Mouse (Mus musculus) embryonic facial prominence, embryonic 13.5 days (tissue): Measurements from ENCODE around the gene Afap1l2. TPM values are rescaled to one million over a fixed set of nuclear protein-coding genes. Genes with fewer than 3 reads are reported as not detected.

Experiments used
- ATAC-seq: fragments of 200-750 bp; cut with Nextera tagmentation; 2 replicates; pipeline ENCODE4 v1.8.0; 2017; ENCODE audit warnings: low read depth; ENCODE audit not compliant: insufficient number of reproducible peaks, insufficient read depth, low FRiP score, low TSS enrichment
- H3K27ac ChIP-seq: fragments of 300-500 bp; sonication (generic); 2 replicates; pipeline ENCODE4 v1.5.1; 2015; ENCODE audit warnings: moderate library complexity, mild to moderate bottlenecking, inconsistent platforms
- H3K27me3 ChIP-seq: fragments of 300-500 bp; sonication (generic); 2 replicates; pipeline ENCODE4 v1.6.1; 2015; ENCODE audit warnings: mild to moderate bottlenecking, inconsistent platforms
- H3K36me3 ChIP-seq: fragments of 300-500 bp; sonication (generic); 2 replicates; pipeline ENCODE4 v1.6.1; 2015; ENCODE audit warnings: mild to moderate bottlenecking, inconsistent platforms
- H3K4me1 ChIP-seq: fragments of 300-500 bp; sonication (generic); 2 replicates; pipeline ENCODE4 v1.6.1; 2015; ENCODE audit warnings: inconsistent platforms
- H3K4me2 ChIP-seq: fragments of 300-500 bp; sonication (generic); 2 replicates; pipeline ENCODE4 v1.6.1; 2015; ENCODE audit warnings: moderate library complexity, mild to moderate bottlenecking, inconsistent platforms
- H3K4me3 ChIP-seq: fragments of 300-500 bp; sonication (generic); 2 replicates; pipeline ENCODE4 v1.5.1; 2015; ENCODE audit warnings: mild to moderate bottlenecking, inconsistent platforms
- H3K9ac ChIP-seq: fragments of 300-500 bp; sonication (generic); 2 replicates; pipeline ENCODE4 v1.6.1; 2015; ENCODE audit warnings: mild to moderate bottlenecking, inconsistent platforms
- H3K9me3 ChIP-seq: fragments of 300-500 bp; sonication (generic); 2 replicates; pipeline ENCODE4 v1.6.1; 2016; ENCODE audit warnings: inconsistent platforms
- WGBS: fragments of 180-500 bp; shearing (Covaris S2); methylation state at CpG from one replicate; pipeline ENCODE4 v1.1.7; 2015; ENCODE audit warnings: mixed read lengths; 5-methylcytosine and 5-hydroxymethylcytosine counted together
- polyA plus RNA-seq: library from polyadenylated mRNA; unstranded; fragments of >200 nt; fragmentation: Nextera tagmentation; extraction: Ambion mirVana; gene quantifications from 2 replicates; pipeline ENCODE4 v1.2.1, GENCODE M21; 2015

Afap1l2 gene
- 8.1 and 9.3 TPM in 2 replicates for polyA plus RNA-seq

DNA sequence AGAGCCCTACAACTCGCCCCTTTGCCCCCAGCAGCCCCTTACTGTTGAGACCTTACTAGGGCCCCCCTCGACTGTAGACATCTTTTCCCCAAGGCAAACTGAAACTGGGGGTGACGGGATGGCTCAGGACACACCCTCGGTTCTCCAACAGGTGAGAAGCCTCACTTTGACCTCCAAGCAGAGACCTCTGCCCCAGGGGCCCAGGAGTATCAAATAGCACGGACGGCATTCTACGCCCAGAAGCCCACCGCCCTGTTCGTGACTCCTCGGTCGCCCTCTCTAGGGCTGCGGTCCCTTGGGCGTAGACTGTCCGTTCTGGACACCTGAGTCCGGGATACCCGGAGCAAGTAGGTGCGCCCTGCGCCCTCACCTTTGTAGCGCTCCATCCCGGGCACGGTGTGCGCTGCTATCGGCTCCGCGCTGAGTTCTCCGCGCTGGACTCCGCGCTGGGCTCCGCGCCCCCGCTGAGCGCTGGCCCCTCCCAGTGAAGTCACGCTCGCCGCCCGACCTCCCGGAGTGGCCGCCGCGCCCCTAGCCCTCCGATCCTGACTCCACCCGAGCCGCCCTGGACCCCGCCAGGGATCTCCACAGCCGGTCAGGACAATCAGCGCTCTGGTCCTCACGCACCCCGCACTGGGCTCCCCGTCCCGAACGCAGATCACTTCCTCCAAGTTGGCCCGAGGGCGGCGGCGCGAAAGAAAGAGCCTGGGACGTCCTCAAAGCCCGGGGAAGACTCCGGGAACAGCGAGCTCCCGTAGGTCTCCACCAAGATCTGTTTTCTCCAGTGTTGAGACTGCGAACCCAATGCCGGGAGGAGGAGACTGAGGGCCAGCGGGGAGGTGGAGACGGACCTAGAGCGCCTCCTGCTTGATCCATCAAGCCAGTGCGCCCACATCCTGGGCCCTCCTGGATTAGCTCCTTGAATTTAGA lies at the start of gene Afap1l2:
Afap1l2 (minus strand) TSS at position 448 of the 930 bp plus-strand sequence.
- H3K9ac ChIP-seq, result peak within 1 kb of the TSS; percentile 74
- H3K4me3 ChIP-seq, result peak within 1 kb of the TSS; percentile 58
- peak within 1 kb of the TSS; percentile 96 for H3K4me2 ChIP-seq
- no peak; the same call in 1 of the 2 replicates for ATAC-seq
- H3K9me3 ChIP-seq, result no peaks in the 10 kb centered on the region
- H3K4me1 ChIP-seq, result peaks cover 28% of the 10 kb centered on the region
- no peak within 1 kb of the TSS for H3K27ac ChIP-seq
- H3K36me3 ChIP-seq, result no peaks in the 10 kb centered on the region
- WGBS, result 1% methylated on average over 68 of the region's 68 CpGs
- peaks cover 26% of the 10 kb centered on the region for H3K27me3 ChIP-seq

DNA sequence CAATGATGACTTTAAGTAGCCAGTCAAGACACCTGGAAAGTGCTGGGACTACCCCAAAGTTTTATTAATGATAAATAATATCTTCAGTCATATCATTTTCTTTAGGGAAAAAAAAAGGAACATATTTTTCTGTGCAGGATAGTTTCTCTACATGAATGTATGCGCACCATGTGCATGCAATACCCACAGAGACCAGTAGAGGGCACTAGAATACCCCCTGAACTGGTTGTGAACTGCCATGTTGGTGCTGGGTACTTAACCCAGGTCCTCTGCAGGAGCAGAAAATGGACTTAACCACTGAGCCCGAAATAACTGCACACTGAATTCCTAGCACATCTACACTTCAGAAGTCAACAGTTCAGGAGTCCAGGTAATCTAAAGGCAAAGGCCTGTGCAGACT lies 49.5 kb upstream of the Afap1l2 start:
- no peak for ATAC-seq
- no peak overlapping the region for H3K9ac ChIP-seq
- H3K4me1 ChIP-seq, result 0 out of 2 replicates have a peak, but pooled peaks cover 4% of the 10 kb centered on the region
- H3K36me3 ChIP-seq, result peaks cover 7% of the 10 kb centered on the region
- H3K27ac ChIP-seq, result no peak overlapping the region
- H3K27me3 ChIP-seq, result no peaks in the 10 kb centered on the region
- H3K9me3 ChIP-seq, result peaks cover 5% of the 10 kb centered on the region; the same call in 1 of the 2 replicates
- no peak overlapping the region for H3K4me2 ChIP-seq
- no peak overlapping the region for H3K4me3 ChIP-seq
- WGBS, result 95% methylated on average over 2 of the region's 2 CpGs

DNA sequence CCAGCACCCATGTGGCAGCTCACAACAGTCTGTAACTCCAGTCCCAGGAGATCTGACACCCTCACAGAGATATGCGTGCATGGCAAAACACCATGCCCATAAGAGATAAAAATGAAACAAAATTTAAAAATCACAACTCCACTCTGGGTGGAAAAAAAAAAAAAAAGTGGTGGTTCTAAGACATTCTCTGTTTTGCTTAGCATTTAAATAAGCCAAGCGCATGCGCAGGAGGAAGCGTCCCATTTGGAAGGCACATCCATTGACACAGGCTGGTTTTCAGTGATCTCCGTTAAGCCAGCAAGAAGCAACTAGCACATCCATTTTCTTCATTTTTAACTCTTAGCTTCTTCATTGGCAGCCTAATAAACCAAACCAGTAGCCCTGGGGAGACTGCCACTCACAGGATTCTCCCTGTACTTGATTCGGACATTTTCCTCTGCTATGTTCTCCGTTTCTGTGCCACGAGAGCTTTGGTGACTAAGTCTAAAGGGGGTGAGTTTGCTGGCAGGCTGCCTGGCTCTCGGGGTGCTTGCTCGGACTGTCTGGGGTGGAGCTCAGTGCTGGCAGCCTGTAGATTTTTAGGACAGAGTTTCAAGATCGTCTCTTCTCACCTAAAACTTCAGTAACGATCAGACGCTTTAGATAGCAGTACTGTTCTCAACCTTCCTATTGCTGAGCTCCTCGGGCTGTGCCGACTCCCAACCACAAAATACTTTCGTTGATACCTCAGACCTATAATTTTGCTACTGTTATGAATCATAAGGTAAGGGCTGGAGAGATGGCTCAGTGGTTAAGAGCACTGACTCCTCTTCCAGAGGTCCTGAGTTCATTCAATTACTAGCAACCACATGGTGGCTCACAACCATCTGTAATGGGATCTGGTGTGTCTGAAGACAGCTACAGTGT lies 47.4 kb upstream of the Afap1l2 start:
- ATAC-seq, result no peak
- Histone ChIP-seq H3K27me3 (no peaks in the 10 kb centered on the region), H3K4me2 (no peak overlapping the region), H3K36me3 (peaks cover 7% of the 10 kb centered on the region), H3K4me1 (0 out of 2 replicates have a peak, but pooled peaks cover 4% of the 10 kb centered on the region), H3K9ac (no peak overlapping the region), H3K4me3 (no peak overlapping the region), H3K9me3 (peaks cover 5% of the 10 kb centered on the region; the same call in 1 of the 2 replicates), H3K27ac (no peak overlapping the region; the same call in 1 of the 2 replicates)
- 79% methylated on average over 16 of the region's 16 CpGs for WGBS

DNA sequence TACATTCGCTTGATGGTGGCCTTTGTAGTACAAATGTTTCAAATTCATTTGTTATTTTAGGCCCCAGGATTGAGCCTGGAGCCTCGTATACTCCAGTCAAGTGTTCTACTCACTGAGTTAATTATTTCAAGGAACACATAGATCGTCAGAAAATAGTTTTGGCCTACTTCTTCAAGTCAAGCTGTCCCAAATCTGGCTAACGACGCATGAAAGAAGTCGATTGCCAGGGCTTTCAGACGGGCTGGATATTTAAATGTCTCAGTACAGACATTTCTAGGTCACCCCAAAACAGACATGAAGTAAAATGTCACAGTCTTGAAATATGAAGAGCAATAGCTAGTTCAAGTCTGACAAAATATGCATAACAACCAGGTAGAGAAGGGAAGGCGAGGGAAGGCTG lies 44.9 kb upstream of the Afap1l2 start:
- no peak overlapping the region for H3K4me3 ChIP-seq
- no peaks in the 10 kb centered on the region for H3K27me3 ChIP-seq
- no peak overlapping the region for H3K9ac ChIP-seq
- 0 out of 2 replicates have a peak, but pooled peaks cover 4% of the 10 kb centered on the region for H3K4me1 ChIP-seq
- no peak overlapping the region for H3K27ac ChIP-seq
- WGBS, result 48% methylated on average over 8 of the region's 8 CpGs
- ATAC-seq, result no peak
- peaks cover 5% of the 10 kb centered on the region for H3K36me3 ChIP-seq
- H3K4me2 ChIP-seq, result no peak overlapping the region
- peaks cover 5% of the 10 kb centered on the region; the same call in 1 of the 2 replicates for H3K9me3 ChIP-seq

DNA sequence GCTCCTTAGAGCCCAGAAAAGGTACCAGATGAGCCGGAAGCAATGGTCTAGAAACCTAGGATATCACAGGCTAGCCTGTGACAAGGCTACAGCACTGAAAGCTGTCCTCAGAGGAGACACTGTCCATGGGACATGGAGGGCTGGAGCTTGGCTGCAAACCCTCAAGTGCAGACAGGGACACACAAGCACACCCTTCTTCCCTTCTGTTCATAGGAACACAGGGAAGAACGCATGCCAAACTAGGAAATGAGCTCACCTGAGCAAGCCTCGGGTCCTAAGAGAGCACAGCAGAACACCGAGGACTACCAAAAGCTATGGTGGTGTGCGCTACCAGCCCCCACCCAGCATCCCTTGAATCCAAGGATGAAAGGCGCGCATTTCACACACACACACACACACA lies 44.0 kb upstream of the Afap1l2 start:
- Histone ChIP-seq H3K4me3 (no peak overlapping the region), H3K4me2 (no peak overlapping the region), H3K36me3 (no peaks in the 10 kb centered on the region), H3K27me3 (no peaks in the 10 kb centered on the region), H3K9ac (no peak overlapping the region), H3K4me1 (0 out of 2 replicates have a peak, but pooled peaks cover 4% of the 10 kb centered on the region), H3K9me3 (no peaks in the 10 kb centered on the region), H3K27ac (no peak overlapping the region)
- WGBS, result 96% methylated on average over 7 of the region's 7 CpGs
- ATAC-seq, result no peak

DNA sequence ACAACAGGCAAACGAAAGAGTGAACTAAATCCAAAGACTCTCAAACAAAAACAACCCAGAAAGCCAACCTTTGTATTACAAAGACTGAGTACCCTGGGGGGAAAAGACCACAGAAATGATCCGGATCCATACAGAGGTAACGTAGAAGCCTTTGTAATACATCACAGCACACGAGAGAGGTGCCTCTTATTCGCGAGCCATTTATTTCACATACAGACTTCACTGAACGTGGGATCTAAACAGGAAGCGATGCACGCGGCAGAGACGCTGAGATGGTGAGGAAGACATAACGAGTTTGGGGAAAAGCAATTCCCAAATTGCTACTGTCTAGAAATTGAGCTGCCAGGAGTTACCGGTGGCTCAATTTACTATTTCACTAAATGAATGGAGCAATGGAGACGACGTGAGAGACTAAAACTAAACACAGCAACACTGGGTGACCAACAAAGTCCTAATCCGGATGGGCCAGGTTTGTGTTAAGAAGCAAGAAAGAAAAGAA lies 41.6 kb upstream of the Afap1l2 start:
- H3K27ac ChIP-seq, result no peak overlapping the region
- ATAC-seq, result no peak
- H3K9me3 ChIP-seq, result no peaks in the 10 kb centered on the region
- peak overlapping the region; percentile 22 for H3K4me2 ChIP-seq
- no peak overlapping the region for H3K9ac ChIP-seq
- H3K27me3 ChIP-seq, result no peaks in the 10 kb centered on the region
- no peak overlapping the region for H3K4me3 ChIP-seq
- WGBS, result 42% methylated on average over 16 of the region's 16 CpGs
- H3K36me3 ChIP-seq, result no peaks in the 10 kb centered on the region
- H3K4me1 ChIP-seq, result 0 out of 2 replicates have a peak, but pooled peaks cover 4% of the 10 kb centered on the region

DNA sequence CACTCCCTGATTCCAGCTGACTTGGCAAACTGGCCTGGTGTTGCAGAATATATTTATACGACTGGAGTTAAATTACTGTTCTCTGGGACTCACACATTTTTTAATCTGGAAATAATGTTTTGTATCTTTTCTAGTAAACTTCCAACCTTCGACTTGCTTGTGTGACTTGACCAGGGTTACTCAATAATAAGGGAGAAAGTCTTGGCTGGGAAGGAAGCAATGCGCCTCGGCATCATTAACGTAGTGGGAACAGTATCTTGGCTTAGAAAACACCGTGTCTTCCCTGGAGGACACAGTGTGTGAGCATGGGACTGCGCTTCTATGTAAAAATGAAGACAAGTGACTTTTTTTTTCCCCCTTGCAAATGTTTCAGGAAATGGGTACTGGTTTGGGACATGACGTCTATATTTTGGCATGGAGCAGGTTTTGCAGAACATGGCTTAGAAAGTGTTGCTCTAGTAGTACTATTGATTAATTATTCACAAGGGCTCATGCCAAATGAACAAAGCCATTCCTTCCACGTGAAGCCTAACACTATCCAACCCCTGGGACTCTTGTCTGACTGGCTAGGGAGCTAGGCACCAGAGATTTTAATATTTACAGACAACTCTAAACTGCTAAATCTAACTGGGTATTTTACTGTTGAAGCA lies 39.8 kb upstream of the Afap1l2 start:
- Histone ChIP-seq H3K9ac (no peak overlapping the region), H3K36me3 (0 out of 2 replicates have a peak, but pooled peaks cover 2% of the 10 kb centered on the region), H3K27me3 (no peaks in the 10 kb centered on the region), H3K9me3 (no peaks in the 10 kb centered on the region), H3K4me2 (no peak overlapping the region), H3K4me1 (no peaks in the 10 kb centered on the region), H3K27ac (no peak overlapping the region), H3K4me3 (no peak overlapping the region)
- no peak for ATAC-seq
- WGBS, result 83% methylated on average over 9 of the region's 9 CpGs

DNA sequence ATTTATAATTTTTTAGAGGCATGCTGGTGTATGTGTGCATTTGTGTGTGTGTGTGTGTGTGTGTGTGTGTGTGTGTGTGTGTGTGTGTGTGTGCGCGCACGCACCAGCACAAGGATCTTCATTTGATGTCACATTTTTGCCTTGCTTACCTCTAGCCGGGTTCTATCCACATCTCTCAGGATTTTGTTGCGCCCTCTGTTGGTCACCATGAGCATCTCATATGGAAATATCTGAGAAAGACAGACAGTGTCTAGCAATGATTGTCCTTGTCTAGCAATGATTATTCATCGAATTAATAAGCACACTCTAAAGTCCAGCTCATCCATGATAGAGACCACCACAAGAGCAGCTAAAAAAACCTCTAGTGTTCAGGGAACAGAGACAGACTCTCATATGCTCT lies 31.2 kb upstream of the Afap1l2 start:
- Histone ChIP-seq H3K9me3 (no peaks in the 10 kb centered on the region), H3K27ac (no peak overlapping the region), H3K27me3 (no peaks in the 10 kb centered on the region), H3K4me1 (peaks cover 5% of the 10 kb centered on the region; the same call in 1 of the 2 replicates), H3K36me3 (0 out of 2 replicates have a peak, but pooled peaks cover 2% of the 10 kb centered on the region), H3K9ac (no peak overlapping the region), H3K4me2 (no peak overlapping the region), H3K4me3 (no peak overlapping the region)
- ATAC-seq, result no peak
- 60% methylated on average over 6 of the region's 6 CpGs for WGBS

DNA sequence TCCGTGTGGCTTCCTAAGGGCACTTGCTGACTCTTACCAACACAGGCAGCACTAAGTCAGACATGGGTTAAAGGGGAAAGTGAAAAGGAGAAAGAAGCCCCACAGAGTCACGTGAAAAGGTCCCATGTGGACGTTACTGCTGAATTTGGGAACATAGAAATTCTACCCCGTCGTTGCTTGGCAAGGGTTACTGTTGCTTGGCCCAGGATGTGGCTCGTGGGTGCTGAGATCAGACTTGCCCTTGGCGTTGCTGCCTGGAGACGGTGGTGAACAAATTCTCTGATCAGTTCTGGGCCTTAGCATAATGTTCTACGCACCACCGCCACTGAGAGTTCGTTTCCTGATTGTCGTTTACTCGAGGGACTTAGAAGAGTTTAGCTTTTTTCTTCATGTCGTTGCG lies 28.8 kb upstream of the Afap1l2 start:
- Histone ChIP-seq H3K4me1 (peaks cover 8% of the 10 kb centered on the region), H3K4me3 (no peak overlapping the region), H3K27ac (no peak overlapping the region), H3K9ac (no peak overlapping the region), H3K27me3 (no peaks in the 10 kb centered on the region), H3K36me3 (no peaks in the 10 kb centered on the region), H3K9me3 (no peaks in the 10 kb centered on the region), H3K4me2 (no peak overlapping the region)
- 72% methylated on average over 15 of the region's 15 CpGs for WGBS
- no peak for ATAC-seq

DNA sequence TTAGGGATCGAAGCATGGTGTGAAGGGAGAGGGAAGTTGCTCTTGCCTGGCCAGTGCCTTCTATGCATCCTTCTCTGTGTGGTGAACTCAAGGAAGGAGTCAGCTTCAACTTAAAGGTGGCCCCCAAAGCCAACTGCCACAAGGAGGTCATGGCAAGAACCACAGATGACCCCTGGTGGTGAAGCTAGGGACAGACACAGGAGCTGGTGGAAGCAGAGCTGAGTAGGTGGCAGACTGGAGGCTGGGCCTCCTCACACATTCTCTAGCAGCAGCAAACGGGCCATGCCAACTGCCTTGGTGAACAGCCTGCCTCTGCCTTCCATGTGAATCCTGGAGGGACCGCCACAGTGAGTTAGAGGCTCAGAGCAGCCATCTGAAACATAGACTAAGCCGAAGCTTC lies 23.6 kb upstream of the Afap1l2 start:
- Histone ChIP-seq H3K4me1 (peaks cover 8% of the 10 kb centered on the region), H3K4me2 (no peak overlapping the region), H3K27ac (no peak overlapping the region), H3K4me3 (no peak overlapping the region), H3K9me3 (peaks cover 5% of the 10 kb centered on the region; the same call in 1 of the 2 replicates), H3K36me3 (no peaks in the 10 kb centered on the region), H3K9ac (no peak overlapping the region), H3K27me3 (no peaks in the 10 kb centered on the region)
- 79% methylated on average over 4 of the region's 4 CpGs for WGBS
- no peak for ATAC-seq

DNA sequence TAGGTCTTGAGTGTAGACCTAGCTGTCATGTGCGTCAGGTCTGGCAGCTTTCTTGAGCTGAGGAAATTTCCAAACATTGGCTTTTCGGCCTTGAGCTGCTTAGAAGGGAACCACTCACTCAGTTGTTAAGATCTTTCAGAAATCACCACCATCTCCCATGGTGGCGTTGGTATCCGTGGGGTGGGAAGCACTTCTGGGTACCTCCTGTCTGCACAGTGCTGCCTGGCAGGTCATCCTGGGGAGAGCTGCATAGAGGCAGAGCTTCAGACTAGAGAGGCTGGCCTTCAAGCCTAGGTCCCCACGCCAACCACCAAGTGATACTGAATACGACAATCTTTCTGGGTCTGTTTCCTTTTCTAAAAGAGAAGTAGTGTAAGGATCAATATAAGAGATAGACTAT lies 21.4 kb upstream of the Afap1l2 start:
- H3K4me2 ChIP-seq, result no peak overlapping the region
- peaks cover 7% of the 10 kb centered on the region; the same call in 1 of the 2 replicates for H3K9me3 ChIP-seq
- H3K4me1 ChIP-seq, result peaks cover 6% of the 10 kb centered on the region; the same call in 1 of the 2 replicates
- H3K27ac ChIP-seq, result no peak overlapping the region
- H3K9ac ChIP-seq, result no peak overlapping the region
- WGBS, result 89% methylated on average over 6 of the region's 6 CpGs
- no peak for ATAC-seq
- H3K4me3 ChIP-seq, result no peak overlapping the region
- no peaks in the 10 kb centered on the region for H3K36me3 ChIP-seq
- H3K27me3 ChIP-seq, result no peaks in the 10 kb centered on the region
